Mouse (Mus musculus) liver, adult (tissue): ENCODE results near the gene Olfr159.

ENCODE experiments used
- GATA4 ChIP-seq: IDR thresholded peaks from 2 replicates; pipeline ENCODE4 v1.6.1; 2014; ENCODE audit warnings: mild to moderate bottlenecking, low read length; ENCODE audit not compliant: insufficient replicate concordance

The Olfr159 gene

GRCm38 (mm10) chr4:43733186-43733585, 37.6 kb downstream of the Olfr159 start:
- TF ChIP-seq GATA4 = no peak

GRCm38 (mm10) chr4:43732171-43732570, 38.6 kb downstream of the Olfr159 start:
- TF ChIP-seq GATA4 = no peak

- no peak for TF ChIP-seq GATA4
Measured at GRCm38 (mm10) chr4:43730750-43731297, 40.0 kb downstream of the Olfr159 start.

GRCm38 (mm10) chr4:43729794-43730550, 40.8 kb downstream of the Olfr159 start, which contains the start of gene Spaar:
Gene Spaar (plus strand): TSS chr4:43730034.
- TF ChIP-seq GATA4 = no peak

GRCm38 (mm10) chr4:43729126-43729525, 41.7 kb downstream of the Olfr159 start:
- TF ChIP-seq GATA4 = no peak

GRCm38 (mm10) chr4:43728576-43728954, 42.2 kb downstream of the Olfr159 start:
- no peak; the same call in 1 of the 2 replicates for TF ChIP-seq GATA4

- TF ChIP-seq GATA4 = no peak; the same call in 1 of the 2 replicates
Measured at GRCm38 (mm10) chr4:43727718-43728575, 42.9 kb downstream of the Olfr159 start.

GRCm38 (mm10) chr4:43726995-43727394, 43.8 kb downstream of the Olfr159 start, which contains the start of gene Hrct1:
Gene Hrct1 (plus strand): TSS chr4:43727188.
- TF ChIP-seq GATA4 = no peak

- TF ChIP-seq GATA4 = no peak
Measured at GRCm38 (mm10) chr4:43726228-43726993, 44.4 kb downstream of the Olfr159 start.

- no peak for TF ChIP-seq GATA4
Measured at GRCm38 (mm10) chr4:43724764-43725163, 46.0 kb downstream of the Olfr159 start.

- no peak for TF ChIP-seq GATA4
Measured at GRCm38 (mm10) chr4:43722191-43722590, 48.6 kb downstream of the Olfr159 start.

GRCm38 (mm10) chr4:43720491-43721228, 50.1 kb downstream of the Olfr159 start:
- no peak for TF ChIP-seq GATA4
